Mouse (Mus musculus) NIH3T3 (cell line): Measurements from ENCODE around the gene Cntnap5a.
A peak's percentile ranks its signal among the peaks of the same experiment; 100 is the strongest.

Source experiments
- DNase-seq: peaks from one replicate; pipeline ENCODE4 v3.0.0-alpha.2; 2012; ENCODE audit warnings: low read depth

The Cntnap5a gene

GRCm38 (mm10) chr1:115684518-115685368 is at the start of gene Cntnap5a:
Gene Cntnap5a (plus strand): TSS chr1:115684756.
- peak; percentile 33 for DNase-seq

DNA sequence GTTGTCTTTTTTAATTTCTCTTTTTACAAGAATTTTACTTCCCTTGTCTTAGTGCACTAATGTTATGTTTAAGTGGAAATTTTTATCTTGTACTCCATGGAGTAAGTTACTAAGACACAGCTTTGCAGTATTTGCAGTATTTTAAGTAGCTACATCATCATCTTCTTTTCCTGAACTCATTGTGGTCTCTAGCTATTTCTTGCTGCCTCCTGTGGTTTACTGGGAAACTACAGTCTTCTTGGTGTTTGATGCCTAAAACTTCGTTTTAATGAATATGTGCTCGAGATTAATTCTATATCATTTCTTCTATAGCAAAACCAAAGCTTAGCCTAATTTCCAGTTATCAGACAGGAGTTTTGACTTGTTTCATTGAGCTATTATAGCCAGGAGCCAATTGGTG is 37.6 kb upstream of the Cntnap5a start:
- no peak for DNase-seq

- no peak for DNase-seq
Measured at GRCm38 (mm10) chr1:115658343-115659064, 26.1 kb upstream of the Cntnap5a start.

GRCm38 (mm10) chr1:115686494-115686893 is 1.9 kb downstream of the Cntnap5a start:
- DNase-seq = no peak

DNA sequence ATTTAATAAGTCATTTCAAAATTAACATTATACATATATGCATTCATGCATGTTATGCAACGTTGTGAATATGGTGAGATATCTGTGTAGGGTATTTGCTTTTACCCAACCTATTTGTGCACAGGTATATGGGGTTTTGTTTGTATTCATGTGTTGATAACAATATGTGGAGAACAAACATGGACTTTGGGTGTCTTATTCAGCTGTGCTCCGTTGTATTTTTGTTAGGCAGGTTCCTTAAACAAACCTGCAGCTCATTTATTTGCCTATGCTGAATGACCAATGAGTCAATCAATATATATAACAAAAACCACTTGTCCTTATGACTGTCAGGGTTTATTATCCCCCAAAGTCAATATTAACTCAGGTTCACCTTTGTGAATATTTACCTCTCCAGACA is 15.2 kb downstream of the Cntnap5a start:
- no peak for DNase-seq

- no peak for DNase-seq
Measured at GRCm38 (mm10) chr1:115742556-115742955, 58.0 kb downstream of the Cntnap5a start.

DNA sequence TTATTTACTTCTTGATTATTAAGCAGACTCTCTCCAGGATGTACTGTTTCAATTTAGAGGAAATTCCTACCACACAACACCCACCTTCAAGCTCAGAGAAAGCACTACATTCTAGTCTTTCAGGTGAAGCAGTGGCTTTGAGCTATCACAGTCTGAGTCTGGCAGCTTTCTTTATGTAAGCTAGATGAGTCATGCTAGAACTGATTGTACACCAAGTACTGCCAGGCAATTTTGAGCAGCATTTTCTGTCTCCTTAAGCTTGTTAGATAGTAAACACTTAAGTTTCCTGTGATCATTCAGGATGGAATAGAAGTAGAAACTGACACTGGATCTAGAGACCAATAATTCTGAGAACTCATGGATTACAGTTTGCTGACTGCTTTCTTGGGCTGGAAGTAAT is 61.0 kb downstream of the Cntnap5a start:
- DNase-seq = no peak

DNA sequence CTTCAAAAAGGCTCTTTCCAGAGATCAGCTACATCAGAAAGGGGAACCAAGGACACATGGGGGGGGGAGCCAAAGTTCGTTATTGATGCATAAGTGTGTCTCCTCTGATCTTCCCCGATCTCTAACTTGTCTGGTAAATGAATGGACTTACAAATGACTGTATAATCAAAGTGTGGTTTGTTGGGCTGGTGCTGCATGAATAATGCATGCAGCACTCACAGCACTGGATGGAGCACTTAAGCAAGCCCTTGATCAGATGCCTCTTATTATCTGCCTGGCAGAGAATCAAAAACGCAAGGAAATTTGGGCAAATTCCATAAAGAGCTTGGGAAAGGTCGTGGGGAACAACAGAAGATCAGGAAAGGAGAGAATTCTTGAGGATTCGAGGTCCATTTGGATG is 100.2 kb downstream of the Cntnap5a start:
- DNase-seq = no peak

GRCm38 (mm10) chr1:115842591-115842990 is 158.0 kb downstream of the Cntnap5a start:
- no peak for DNase-seq

- DNase-seq = no peak
Measured at GRCm38 (mm10) chr1:115847605-115848004, 163.0 kb downstream of the Cntnap5a start.

GRCm38 (mm10) chr1:115852206-115852605 is 167.7 kb downstream of the Cntnap5a start:
- DNase-seq = no peak

GRCm38 (mm10) chr1:115918396-115918795 is 233.8 kb downstream of the Cntnap5a start:
- DNase-seq = no peak

DNA sequence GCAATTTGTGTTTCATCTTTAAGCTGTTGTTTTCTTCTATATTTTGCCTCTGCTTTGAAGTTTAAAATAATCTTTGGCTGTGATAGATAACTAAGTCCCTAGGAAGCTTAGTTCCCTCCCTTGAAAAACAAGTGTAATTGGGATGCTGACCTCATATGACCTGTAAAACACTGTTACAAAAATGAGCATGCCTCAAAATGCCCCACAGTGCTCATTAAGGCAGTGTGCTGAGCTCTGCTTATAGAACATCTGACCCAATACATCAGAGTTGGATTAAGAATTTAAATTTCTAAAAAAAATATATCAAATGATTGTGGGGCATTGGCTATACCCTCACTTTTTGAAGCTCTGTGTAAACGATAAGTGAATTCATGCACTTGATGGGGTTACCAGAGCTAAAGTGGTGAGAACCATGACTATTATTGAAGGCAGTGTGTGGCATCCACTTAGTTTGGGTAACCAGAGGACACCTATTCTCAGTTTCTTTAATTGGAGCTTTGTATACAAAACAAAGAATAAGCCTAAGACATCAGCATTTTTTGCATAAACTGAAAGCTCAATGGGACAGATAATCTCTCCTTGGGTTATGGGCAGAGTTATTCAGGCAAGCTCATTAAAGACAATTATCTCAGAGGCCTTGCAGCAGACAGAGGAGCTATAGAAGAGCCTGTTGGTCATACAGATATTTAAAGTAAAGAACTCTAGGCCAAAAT is 241.6 kb downstream of the Cntnap5a start:
- no peak for DNase-seq

- DNase-seq = no peak
Measured at GRCm38 (mm10) chr1:115932045-115932444, 247.5 kb downstream of the Cntnap5a start.

- no peak for DNase-seq
Measured at GRCm38 (mm10) chr1:115945892-115946291, 261.3 kb downstream of the Cntnap5a start.

DNA sequence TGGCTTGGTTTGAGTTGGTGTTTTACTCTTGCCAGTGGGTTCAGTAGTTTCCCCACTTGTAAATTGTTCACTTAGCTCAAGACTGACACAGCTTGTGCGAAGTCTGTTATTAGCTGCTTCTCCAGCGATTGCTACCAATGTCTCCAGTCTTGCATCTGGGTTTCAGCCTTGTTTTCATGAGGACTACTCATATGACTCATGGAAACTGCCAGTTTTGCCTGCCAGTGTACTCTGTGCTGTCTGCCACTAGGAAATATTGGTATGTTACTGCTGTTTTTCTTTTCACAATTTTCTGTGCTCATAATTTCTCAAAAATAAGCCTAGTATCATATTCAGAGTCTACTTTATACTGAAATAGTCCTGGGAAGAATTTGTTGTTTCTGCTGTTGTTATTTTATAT is 272.0 kb downstream of the Cntnap5a start:
- DNase-seq = no peak

DNA sequence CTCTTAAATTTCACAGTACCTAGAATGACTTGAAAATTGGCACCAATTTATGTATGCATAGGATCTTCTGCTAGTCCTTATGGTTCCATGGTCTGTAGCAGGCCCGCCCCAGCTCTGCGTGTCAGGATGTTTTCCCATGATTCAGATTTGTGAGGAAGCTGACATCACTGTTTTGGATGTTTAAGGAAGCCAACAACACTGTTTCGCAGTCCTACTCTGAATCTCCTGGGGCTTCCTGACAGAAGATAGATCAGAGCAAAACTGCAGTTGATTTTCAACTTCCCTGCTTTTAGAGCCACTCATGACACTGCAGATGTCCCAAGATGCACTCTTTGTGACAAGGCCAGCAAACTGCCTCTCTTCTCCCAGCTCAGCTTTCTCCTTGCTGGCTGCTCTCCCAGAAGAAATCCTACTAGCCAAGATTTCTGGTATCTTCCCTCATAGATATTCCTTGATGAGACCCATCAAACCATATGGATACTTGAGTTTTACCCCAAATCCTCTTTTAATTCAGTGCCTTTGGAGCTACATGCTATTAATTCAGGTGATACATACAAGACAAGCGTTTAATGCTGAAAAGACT is 280.5 kb downstream of the Cntnap5a start:
- no peak for DNase-seq

DNA sequence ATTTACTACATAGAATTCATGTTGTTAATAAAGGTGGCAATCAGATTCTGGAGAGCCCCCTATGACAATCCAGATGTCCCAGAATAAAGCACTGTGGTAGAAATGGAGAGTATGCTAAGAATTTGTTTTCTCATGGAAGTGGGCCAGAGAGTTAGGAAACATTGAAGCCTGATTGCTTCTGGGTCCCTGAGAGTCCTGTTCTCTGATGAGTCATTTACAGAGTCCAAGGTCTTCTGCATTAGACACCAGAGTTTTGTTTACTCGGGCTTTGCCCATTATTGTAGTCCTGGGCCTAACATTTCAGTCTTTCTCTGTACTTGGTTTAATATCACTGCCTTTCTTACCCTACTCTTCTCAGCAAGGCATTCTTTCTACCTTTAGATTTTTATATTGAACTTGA is 305.6 kb downstream of the Cntnap5a start:
- no peak for DNase-seq

DNA sequence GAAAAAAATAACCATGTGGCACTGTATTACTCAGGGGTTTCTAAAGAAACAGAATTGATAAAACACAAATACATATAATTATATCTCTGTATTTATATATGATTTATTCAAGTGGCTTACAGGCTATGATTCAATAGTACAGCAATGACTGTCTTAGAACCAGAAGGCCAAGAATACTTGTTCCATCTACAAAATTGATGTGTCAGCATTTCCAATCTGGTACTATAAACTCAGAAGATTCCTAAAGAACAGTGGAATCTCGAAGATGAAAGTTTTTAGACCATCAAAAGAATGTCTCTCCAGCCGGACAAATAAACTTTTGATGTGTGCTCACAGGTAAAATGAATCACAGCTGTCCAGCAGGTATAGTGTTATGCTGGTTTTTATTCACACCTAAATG is 331.2 kb downstream of the Cntnap5a start:
- no peak for DNase-seq

- DNase-seq = no peak
Measured at GRCm38 (mm10) chr1:116029653-116030052, 345.1 kb downstream of the Cntnap5a start.

DNA sequence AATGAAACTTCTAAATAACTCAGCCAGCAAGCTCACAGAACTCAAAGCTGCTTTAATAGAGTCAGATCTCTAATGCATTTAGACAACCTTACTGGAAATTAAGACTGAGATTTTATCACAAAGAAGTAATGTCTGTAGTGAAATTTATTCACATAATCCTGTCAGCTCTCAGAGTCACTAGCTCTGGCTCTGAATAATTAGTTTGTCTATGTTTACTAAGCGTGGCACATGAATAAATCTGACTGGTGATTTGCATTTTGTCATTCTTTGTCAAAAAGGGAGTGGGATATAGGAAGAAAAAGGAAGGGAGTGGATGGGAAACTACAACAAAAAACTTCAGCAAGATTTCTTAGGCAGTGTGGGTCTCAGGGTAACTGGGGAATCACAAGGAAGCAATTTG is 351.3 kb downstream of the Cntnap5a start:
- no peak for DNase-seq

- no peak for DNase-seq
Measured at GRCm38 (mm10) chr1:116036894-116037293, 352.3 kb downstream of the Cntnap5a start.
